Mouse (Mus musculus): ENCODE results near the gene Mfrp. TPM values are rescaled to one million over a fixed set of nuclear protein-coding genes. Genes with fewer than 3 reads are reported as not detected.
"Not testable (repeated sequence)": the region's sequence is repeated elsewhere in the genome, so short reads cannot be mapped to it uniquely, and the experiment has no call there.

Mfrp gene
- total RNA-seq, 2 experiments from 2014 or later: 2.4 TPM; not detected in 1

GRCm38 (mm10) chr9:44104881-44105280, 3.4 kb downstream of the Mfrp start:
- DNase-seq (ENCODE audit: low spot score in 2 of 2): no peak

GRCm38 (mm10) chr9:44105781-44106180, 4.3 kb downstream of the Mfrp start:
- DNase-seq (ENCODE audit: low spot score in 2 of 2): no peak

- no peak for DNase-seq (ENCODE audit: low spot score in 2 of 2)
Measured at GRCm38 (mm10) chr9:44106182-44106581, 4.7 kb downstream of the Mfrp start.

- no peak for DNase-seq (ENCODE audit: low spot score in 2 of 2)
Measured at GRCm38 (mm10) chr9:44106596-44106995, 5.1 kb downstream of the Mfrp start.

GRCm38 (mm10) chr9:44107110-44107509, 5.6 kb downstream of the Mfrp start, which contains the start of gene C1qtnf5:
Gene C1qtnf5, plus strand, starts transcription at chr9:44107245.
- peak; percentile 84 for DNase-seq (ENCODE audit: low spot score in 2 of 2)

- peak; percentile 72 to 81 for DNase-seq (ENCODE audit: low spot score in 2 of 2)
Measured at GRCm38 (mm10) chr9:44107557-44108179, 6.1 kb downstream of the Mfrp start.

GRCm38 (mm10) chr9:44108269-44109055, 6.9 kb downstream of the Mfrp start:
- no peak for DNase-seq (ENCODE audit: low spot score in 2 of 2)

GRCm38 (mm10) chr9:44109360-44110095, 8.0 kb downstream of the Mfrp start:
- peak; percentile 86 to 88 for DNase-seq (ENCODE audit: low spot score in 2 of 2)

- DNase-seq (ENCODE audit: low spot score in 2 of 2): not testable (repeated sequence)
Measured at GRCm38 (mm10) chr9:44111909-44112308, 10.4 kb downstream of the Mfrp start.

GRCm38 (mm10) chr9:44113105-44113789, 11.7 kb downstream of the Mfrp start, which contains the start of the genes Gm49380 and Rnf26:
Gene Gm49380, minus strand, starts transcription at chr9:44113500.
Gene Rnf26, minus strand, starts transcription at chr9:44113517.
- DNase-seq (ENCODE audit: low spot score in 2 of 2): peak; percentile 97 to 98

GRCm38 (mm10) chr9:44114453-44114852, 12.9 kb downstream of the Mfrp start:
- no peak for DNase-seq (ENCODE audit: low spot score in 2 of 2)

GRCm38 (mm10) chr9:44115599-44115998, 14.1 kb downstream of the Mfrp start:
- no peak for DNase-seq (ENCODE audit: low spot score in 2 of 2)

- no peak for DNase-seq (ENCODE audit: low spot score in 2 of 2)
Measured at GRCm38 (mm10) chr9:44116182-44116581, 14.7 kb downstream of the Mfrp start.

- DNase-seq (ENCODE audit: low spot score in 2 of 2): no peak
Measured at GRCm38 (mm10) chr9:44119011-44119410, 17.5 kb downstream of the Mfrp start.

- no peak for DNase-seq (ENCODE audit: low spot score in 2 of 2)
Measured at GRCm38 (mm10) chr9:44119948-44120465, 18.5 kb downstream of the Mfrp start.

GRCm38 (mm10) chr9:44124317-44124716, 22.8 kb downstream of the Mfrp start:
- no peak for DNase-seq (ENCODE audit: low spot score in 2 of 2)

- DNase-seq (ENCODE audit: low spot score in 2 of 2): no peak
Measured at GRCm38 (mm10) chr9:44125026-44125425, 23.5 kb downstream of the Mfrp start.

- DNase-seq (ENCODE audit: low spot score in 2 of 2): peak; percentile 88 to 92
Measured at GRCm38 (mm10) chr9:44125546-44126428, 24.3 kb downstream of the Mfrp start.

- DNase-seq (ENCODE audit: low spot score in 2 of 2): no peak
Measured at GRCm38 (mm10) chr9:44126746-44127145, 25.2 kb downstream of the Mfrp start.

- no peak for DNase-seq (ENCODE audit: low spot score in 2 of 2)
Measured at GRCm38 (mm10) chr9:44127351-44127801, 25.8 kb downstream of the Mfrp start.

All from layer of hippocampus, postnatal 10 days (tissue).